Mouse (Mus musculus): Measurements from ENCODE around the gene Gm20075. TPM values are rescaled to one million over a fixed set of nuclear protein-coding genes. Genes with fewer than 3 reads are reported as not detected.
A peak's percentile ranks its signal among the peaks of the same experiment; 100 is the strongest.
"Not testable (repeated sequence)": the region's sequence is repeated elsewhere in the genome, so short reads cannot be mapped to it uniquely, and the experiment has no call there.

Gm20075 gene
- total RNA-seq (2021): 10 to 100 TPM; 15.9 to 21.3 TPM
- long read RNA-seq, experiment 1: 0 reads
- long read RNA-seq, experiment 2, transcript Gm20075-201 (1 exons, 2,161 nt): major isoform, 5 of 5 reads
- long read RNA-seq, experiment 2, partial matches to known transcripts: 0 of 5 reads
- long read RNA-seq, experiment 2, other reads (novel, unspliced or antisense): 0 of 5 reads

- DNase-seq (ENCODE audit: low spot score in 2 of 2): not testable (repeated sequence)
These were observed at the start of gene Gm20075 for GRCm38 (mm10) chr13:96081276-96081675. Gene Gm20075, minus strand, starts transcription at chr13:96081376.

GRCm38 (mm10) chr13:96129081-96129480 is 47.9 kb upstream of the Gm20075 start:
- DNase-seq (ENCODE audit: low spot score in 2 of 2): no peak

GRCm38 (mm10) chr13:96126669-96127068 is 45.5 kb upstream of the Gm20075 start:
- DNase-seq (ENCODE audit: low spot score in 2 of 2): no peak

GRCm38 (mm10) chr13:96125011-96125410 is 43.8 kb upstream of the Gm20075 start:
- DNase-seq (ENCODE audit: low spot score in 2 of 2): no peak

- no peak for DNase-seq (ENCODE audit: low spot score in 2 of 2)
These were observed 31.5 kb upstream of the Gm20075 start for GRCm38 (mm10) chr13:96112711-96113110.

- DNase-seq (ENCODE audit: low spot score in 2 of 2): no peak
These were observed 29.6 kb upstream of the Gm20075 start for GRCm38 (mm10) chr13:96110767-96111166.

GRCm38 (mm10) chr13:96106367-96106766 is 25.2 kb upstream of the Gm20075 start:
- no peak for DNase-seq (ENCODE audit: low spot score in 2 of 2)

- DNase-seq (ENCODE audit: low spot score in 2 of 2): no peak
These were observed 9.8 kb upstream of the Gm20075 start for GRCm38 (mm10) chr13:96090929-96091328.

- no peak for DNase-seq (ENCODE audit: low spot score in 2 of 2)
These were observed 4.6 kb upstream of the Gm20075 start for GRCm38 (mm10) chr13:96085581-96086302.

- not testable (repeated sequence) for DNase-seq (ENCODE audit: low spot score in 2 of 2)
These were observed 578 bp upstream of the Gm20075 start, which contains the start of gene Gm17190 for GRCm38 (mm10) chr13:96081754-96082153. Gene Gm17190, plus strand, starts transcription at chr13:96082054.

- peak in 1 of 2 experiments; percentile 3 for DNase-seq (ENCODE audit: low spot score in 2 of 2)
These were observed 7.6 kb downstream of the Gm20075 start for GRCm38 (mm10) chr13:96073555-96073954.

GRCm38 (mm10) chr13:96052755-96053154 is 28.4 kb downstream of the Gm20075 start:
- DNase-seq (ENCODE audit: low spot score in 2 of 2): no peak

- no peak for DNase-seq (ENCODE audit: low spot score in 2 of 2)
These were observed 35.8 kb downstream of the Gm20075 start for GRCm38 (mm10) chr13:96045396-96045795.

GRCm38 (mm10) chr13:96040275-96041042 is 40.7 kb downstream of the Gm20075 start:
- DNase-seq (ENCODE audit: low spot score in 2 of 2): no peak

- no peak for DNase-seq (ENCODE audit: low spot score in 2 of 2)
These were observed 41.6 kb downstream of the Gm20075 start for GRCm38 (mm10) chr13:96039536-96039935.

- DNase-seq (ENCODE audit: low spot score in 2 of 2): peak; percentile 47 to 51
These were observed 50.6 kb downstream of the Gm20075 start for GRCm38 (mm10) chr13:96030368-96031223.

Other genes with a start within 250 kb of the Gm20075 start
- 100 to 1,000 TPM; 123 to 137 TPM for gene Iqgap2, start 189.5 kb downstream of the Gm20075 start, total RNA-seq (2021)
- not detected for gene Gm17190, start 678 bp upstream of the Gm20075 start, total RNA-seq (2021)
- gene Sv2c, start 51.2 kb upstream of the Gm20075 start, total RNA-seq (2021): 1 to 10 TPM in 1 of 2 experiments, under 1 TPM in 1; 0.56 to 1.5 TPM

All from adrenal gland, adult 18-20 months (tissue).